Mouse (Mus musculus) thymus, adult 2 months (tissue): Measurements from ENCODE around the gene H60b. TPM values are rescaled to one million over a fixed set of nuclear protein-coding genes. Genes with fewer than 3 reads are reported as not detected.
"Not testable (repeated sequence)": the region's sequence is repeated elsewhere in the genome, so short reads cannot be mapped to it uniquely, and the experiment has no call there.

Experiments used
- DNase-seq: peaks from one replicate; pipeline ENCODE4 v3.0.0; 2021
- H3K27ac ChIP-seq: fragments of 200-500 bp; 2 replicates; pipeline ENCODE4 v1.5.1; 2012; ENCODE audit warnings: low read length, control low read depth; ENCODE audit not compliant: control insufficient read depth, insufficient read depth
- H3K27me3 ChIP-seq: fragments of 200-500 bp; 2 replicates; pipeline ENCODE4 v1.6.1; 2012; ENCODE audit warnings: mild to moderate bottlenecking, low read length, moderate library complexity, mixed read lengths; ENCODE audit not compliant: control insufficient read depth, insufficient read depth
- H3K36me3 ChIP-seq: fragments of 200-500 bp; 2 replicates; pipeline ENCODE4 v1.6.1; 2012; ENCODE audit warnings: mild to moderate bottlenecking, low read length, moderate library complexity; ENCODE audit not compliant: control insufficient read depth, insufficient read depth
- H3K4me1 ChIP-seq: fragments of 200-500 bp; replicated peaks from 2 replicates; pipeline ENCODE4 v1.6.1; 2012; ENCODE audit warnings: low read length; ENCODE audit not compliant: control insufficient read depth, insufficient read depth
- H3K4me3 ChIP-seq: fragments of 200-500 bp; 2 replicates; pipeline ENCODE4 v1.5.1; 2012; ENCODE audit warnings: mild to moderate bottlenecking, low read length, control low read depth, moderate library complexity; ENCODE audit not compliant: control insufficient read depth, insufficient read depth
- WGBS: fragments of 180-500 bp; shearing (Covaris S2); methylation state at CpG from one replicate; pipeline ENCODE4 v1.1.7; 2018; 5-methylcytosine and 5-hydroxymethylcytosine counted together
- polyA plus RNA-seq: library from polyadenylated mRNA; depleted of rRNA; stranded (reverse); fragments of >200 nt; gene quantifications from 2 replicates; pipeline ENCODE4 v1.2.3, GENCODE M21; 2012

Gene H60b
- polyA plus RNA-seq, 1 experiment = not detected

GRCm38 (mm10) chr10:22172431-22173334 is 14.3 kb downstream of the H60b start:
- H3K27me3 ChIP-seq, DNase-seq, H3K36me3 ChIP-seq, H3K4me3 ChIP-seq, H3K27ac ChIP-seq, H3K4me1 ChIP-seq: not testable (repeated sequence)
- 63% methylated on average over 5 of the region's 5 CpGs for WGBS

DNA sequence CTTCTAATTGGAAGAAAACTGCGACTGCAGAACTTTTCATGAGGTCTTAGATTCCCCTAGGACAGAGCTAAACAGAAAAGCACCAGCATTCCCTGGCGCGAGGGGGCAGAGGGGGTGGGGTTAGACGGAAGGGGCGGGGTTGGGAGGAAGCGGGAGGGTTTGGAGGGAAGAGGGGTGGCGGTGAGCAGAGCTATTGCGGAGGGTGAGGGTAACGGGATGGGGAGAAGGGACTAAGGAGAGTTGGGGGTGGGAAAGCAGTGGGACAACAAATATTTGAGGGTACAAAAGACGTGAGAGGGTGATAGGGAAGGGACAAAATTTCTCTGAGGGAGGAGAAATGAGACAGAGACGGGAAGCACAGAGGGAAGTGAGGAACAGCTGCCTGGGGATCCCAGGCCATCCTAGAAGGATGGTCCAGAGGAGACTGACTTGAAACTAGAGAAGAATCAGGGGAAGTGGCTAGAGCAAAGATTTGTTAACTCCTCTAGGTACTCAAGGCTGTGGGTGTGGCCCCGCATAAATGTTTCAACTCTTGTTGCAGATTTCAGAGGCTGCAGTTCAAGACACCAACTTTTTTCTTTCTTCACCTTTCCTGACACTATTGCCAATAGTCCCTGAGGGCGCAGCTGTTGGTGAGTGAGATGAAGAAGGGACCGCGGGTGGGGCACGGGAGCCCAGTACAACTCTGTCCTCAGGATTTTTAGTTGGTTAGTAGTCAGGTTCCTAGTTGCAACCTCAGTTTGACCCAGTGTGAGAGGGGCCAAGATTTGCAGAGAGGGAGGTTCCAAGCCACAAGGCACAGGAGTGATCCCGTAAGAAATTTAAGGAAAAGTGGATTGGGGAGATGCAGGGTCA is 15.2 kb downstream of the H60b start:
- 19% methylated on average over 15 of the region's 17 CpGs for WGBS

DNA sequence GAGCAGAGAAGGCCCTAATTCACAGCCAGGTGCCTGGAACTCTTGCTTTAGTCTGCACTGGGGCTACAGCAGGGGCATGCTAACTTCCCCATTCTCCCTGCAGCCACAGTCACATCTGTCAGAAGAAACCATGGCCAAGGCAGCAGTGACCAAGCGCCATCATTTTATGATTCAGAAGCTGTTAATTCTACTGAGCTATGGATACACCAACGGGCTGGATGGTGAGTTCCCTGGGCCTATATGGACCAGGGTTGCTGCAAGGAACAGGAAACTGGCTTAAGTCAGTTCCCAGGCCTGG is 15.8 kb downstream of the H60b start:
- H3K36me3 ChIP-seq, H3K4me3 ChIP-seq, H3K4me1 ChIP-seq, H3K27ac ChIP-seq, H3K27me3 ChIP-seq, DNase-seq: not testable (repeated sequence)
- WGBS = 35% methylated on average over 2 of the region's 2 CpGs

More for the DNA sequence above, 15.2 kb downstream of the H60b start:
- H3K4me1 ChIP-seq, H3K27ac ChIP-seq, DNase-seq, H3K4me3 ChIP-seq, H3K36me3 ChIP-seq, H3K27me3 ChIP-seq: not testable (repeated sequence)

DNA sequence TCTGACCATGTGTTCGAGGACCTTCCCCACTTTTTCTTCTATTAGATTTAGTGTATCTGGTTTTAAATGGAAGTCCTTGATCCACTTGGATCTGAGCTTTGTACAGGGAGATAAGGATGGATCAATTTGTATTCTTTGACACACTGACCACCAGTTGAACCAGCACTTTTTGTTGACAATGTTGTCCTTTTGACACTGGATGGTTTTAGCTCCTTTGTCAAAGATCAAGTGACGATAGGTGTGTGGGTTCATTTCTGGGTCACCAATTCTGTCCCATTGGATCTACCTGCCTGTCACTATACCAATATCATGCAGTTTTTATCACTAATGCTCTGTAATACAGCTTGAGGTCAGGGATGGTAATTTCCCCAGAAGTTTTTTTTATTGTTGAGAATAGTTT is 18.1 kb downstream of the H60b start:
- H3K36me3 ChIP-seq, H3K4me1 ChIP-seq, H3K4me3 ChIP-seq, H3K27me3 ChIP-seq, H3K27ac ChIP-seq, DNase-seq: not testable (repeated sequence)
- 94% methylated on average over 2 of the region's 2 CpGs for WGBS

GRCm38 (mm10) chr10:22191035-22191434 is 32.6 kb downstream of the H60b start:
- H3K36me3 ChIP-seq, H3K27ac ChIP-seq, H3K4me3 ChIP-seq, DNase-seq, H3K27me3 ChIP-seq, H3K4me1 ChIP-seq: not testable (repeated sequence)
- 25% methylated on average over 9 of the region's 10 CpGs for WGBS

DNA sequence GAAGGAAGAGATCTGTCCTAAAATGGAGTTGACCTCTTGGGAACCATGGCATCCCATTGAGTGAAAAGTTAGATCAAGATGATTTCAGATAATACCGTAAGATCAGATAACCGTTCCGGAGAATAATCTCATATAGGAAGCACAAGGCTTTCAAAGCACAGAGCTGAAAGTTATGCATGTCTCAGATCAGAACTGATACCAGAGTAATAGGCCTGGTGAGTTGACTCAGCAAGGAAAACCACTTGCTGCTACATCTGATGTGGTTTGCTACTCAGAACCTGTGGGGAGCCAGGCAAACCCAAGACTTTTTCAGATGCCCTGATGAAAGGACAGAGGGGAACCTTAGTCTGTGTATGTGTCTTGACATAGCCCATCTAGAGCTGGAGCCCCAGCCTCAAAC is 43.0 kb downstream of the H60b start:
- not testable (repeated sequence) for H3K27ac ChIP-seq, H3K27me3 ChIP-seq, H3K36me3 ChIP-seq, H3K4me3 ChIP-seq, DNase-seq, H3K4me1 ChIP-seq
- 0% methylated on average over 3 of the region's 3 CpGs for WGBS

DNA sequence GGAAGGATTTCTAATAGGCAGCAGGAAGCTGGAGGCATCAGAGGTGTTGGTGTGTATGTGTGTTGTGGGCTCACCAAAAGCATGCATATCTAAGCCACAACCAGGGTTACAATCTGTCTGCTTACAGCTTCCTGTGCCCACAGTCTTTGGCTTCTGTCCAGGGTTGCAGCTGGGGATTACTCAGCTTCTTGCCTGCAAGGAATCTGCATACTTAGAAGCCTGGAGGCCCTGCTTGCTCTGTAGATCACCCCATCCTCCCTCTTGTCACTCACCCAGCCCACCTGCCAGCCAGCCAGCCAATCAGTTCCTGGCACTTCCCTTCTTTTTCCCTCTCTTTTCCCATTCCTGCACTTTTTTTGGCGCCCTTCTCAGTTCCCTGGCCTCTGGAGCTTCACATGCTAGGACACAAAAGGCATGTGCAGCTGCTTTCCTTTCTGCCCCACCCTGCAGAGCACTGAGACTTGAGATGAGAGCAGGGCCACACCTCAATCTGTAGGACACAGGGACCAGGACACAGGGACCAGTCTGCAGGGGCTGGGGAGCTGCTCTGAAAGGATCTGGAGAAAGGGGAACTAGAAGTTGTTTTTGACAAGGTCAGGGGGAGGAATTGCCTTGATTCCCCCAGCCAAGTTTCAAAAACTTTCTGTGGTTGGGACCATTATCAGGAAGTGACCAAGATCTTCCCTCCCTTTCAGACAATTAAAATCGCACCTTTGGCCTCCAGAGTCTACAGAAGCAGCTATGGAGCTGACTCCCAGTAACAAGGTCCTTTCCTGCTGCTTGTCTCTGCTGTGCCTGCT is 44.6 kb downstream of the H60b start:
- no CpG with 5 or more reads among the region's 2 CpGs for WGBS

DNA sequence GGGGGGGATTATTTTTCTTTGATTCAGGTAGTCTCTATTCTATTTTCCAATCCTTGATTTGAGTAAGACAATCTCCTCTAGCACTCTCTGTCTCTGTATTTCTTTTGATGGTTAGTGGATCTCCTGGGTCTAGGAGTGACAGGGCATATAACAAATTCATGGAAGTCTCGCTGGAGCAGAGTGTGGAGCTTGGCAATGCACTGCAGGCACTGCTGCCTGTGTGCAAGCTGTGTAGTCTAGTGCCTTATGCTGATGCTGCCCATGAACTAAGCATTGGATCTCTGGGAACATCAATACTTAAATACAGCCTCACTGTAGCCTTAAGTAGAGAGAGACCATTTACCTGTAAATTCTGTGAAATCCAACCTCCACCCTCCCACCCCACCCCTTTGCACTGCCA is 48.1 kb downstream of the H60b start:
- not testable (repeated sequence) for H3K27ac ChIP-seq, H3K4me1 ChIP-seq, H3K27me3 ChIP-seq, H3K36me3 ChIP-seq, DNase-seq, H3K4me3 ChIP-seq
- WGBS = 78% methylated on average over 1 of the region's 1 CpGs

More for the DNA sequence above, 44.6 kb downstream of the H60b start:
- H3K36me3 ChIP-seq, H3K4me1 ChIP-seq, H3K27me3 ChIP-seq, H3K27ac ChIP-seq, H3K4me3 ChIP-seq, DNase-seq: not testable (repeated sequence)

DNA sequence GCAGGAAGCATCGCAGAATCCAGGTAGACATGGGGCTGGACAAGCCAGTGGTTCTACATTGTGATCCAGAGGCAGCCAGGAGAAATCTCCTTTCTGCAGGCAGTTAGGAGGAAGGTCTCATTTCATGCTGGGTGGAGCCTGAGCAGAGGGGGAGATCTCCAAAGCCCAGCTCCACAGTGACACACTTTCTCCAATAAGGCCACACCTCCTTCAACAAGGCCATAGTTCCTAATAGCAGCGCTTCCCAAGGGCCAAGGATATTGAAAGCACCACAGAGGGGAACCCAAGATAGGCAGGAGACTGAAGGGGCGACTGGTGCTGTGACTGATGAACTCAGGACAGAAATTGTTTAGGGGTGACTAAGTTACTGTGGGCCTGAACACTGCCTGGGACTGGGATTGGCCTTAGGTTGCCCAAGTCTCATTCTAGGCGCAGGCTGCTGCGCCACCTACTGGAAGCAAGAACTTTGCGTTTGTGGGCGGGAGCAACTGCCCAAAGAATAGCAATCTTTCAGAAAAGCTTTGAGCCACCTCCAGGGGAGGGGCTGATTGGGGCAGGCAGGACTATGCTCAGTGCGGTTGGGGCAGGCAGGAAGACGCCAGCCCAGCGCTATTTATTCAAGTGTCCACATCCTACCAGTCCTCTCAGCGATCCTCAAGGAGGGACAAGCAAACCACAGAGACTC is 53.8 kb downstream of the H60b start:
- H3K36me3 ChIP-seq, H3K27ac ChIP-seq, H3K27me3 ChIP-seq, H3K4me3 ChIP-seq, H3K4me1 ChIP-seq: not testable (repeated sequence)
- peak; percentile 16 for DNase-seq
- WGBS = 8% methylated on average over 9 of the region's 11 CpGs
